Mouse (Mus musculus): ENCODE measurements around the gene Pknox2. TPM values are rescaled to one million over a fixed set of nuclear protein-coding genes. Genes with fewer than 3 reads are reported as not detected.
A peak's percentile ranks its signal among the peaks of the same experiment; 100 is the strongest.

Pknox2 gene
- 13.2 and 14.9 TPM in 2 replicates for polyA plus RNA-seq (2014; fragmentation: Nextera tagmentation; extraction: Ambion mirVana)

DNA sequence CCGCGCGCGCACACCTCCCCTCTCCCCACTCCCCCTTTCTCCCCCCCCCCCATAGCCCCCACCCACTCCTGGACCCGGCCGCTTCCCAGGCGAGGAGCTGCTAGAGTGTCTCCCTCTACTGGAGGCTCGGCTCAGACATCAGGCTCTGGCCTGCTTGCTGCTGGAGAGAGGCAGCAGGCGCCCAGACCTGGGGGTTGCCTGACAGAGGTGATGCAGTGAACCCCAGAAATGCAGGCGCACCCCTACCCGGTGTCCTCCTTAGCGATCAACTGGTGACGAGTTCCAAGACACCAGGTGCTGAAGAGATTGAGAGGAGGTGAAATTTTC, at the start of gene Pknox2:
TSS of gene Pknox2 (minus strand) at position 49 of the 327 bp plus-strand sequence.
- H3K36me3 ChIP-seq (replicated peaks; ENCODE audit: control insufficient read depth, insufficient read depth, low read depth, low read length): no peaks in the 10 kb centered on the region
- peak; percentile 77 for ATAC-seq (replicated peaks; ENCODE audit: insufficient number of reproducible peaks, low FRiP score, low TSS enrichment, low read depth)

GRCm38 (mm10) chr9:37188024-37188423, 40.8 kb upstream of the Pknox2 start:
- 81% methylated on average over 3 of the region's 3 CpGs for WGBS
- Histone ChIP-seq H3K9me3 (replicated peaks; ENCODE audit: control insufficient read depth, low read length) (no peaks in the 10 kb centered on the region), H3K4me2 (ENCODE audit: low read depth, low read length) (no peak overlapping the region), H3K27ac (replicated peaks; ENCODE audit: low read depth, low read length) (no peak overlapping the region), H3K4me3 (ENCODE audit: low read depth, low read length) (no peak overlapping the region), H3K4me1 (ENCODE audit: control insufficient read depth, insufficient read depth, low read length) (no peaks in the 10 kb centered on the region), H3K27me3 (ENCODE audit: control insufficient read depth, insufficient read depth, low read length) (no peaks in the 10 kb centered on the region), H3K9ac (replicated peaks; ENCODE audit: low read length) (no peak overlapping the region), H3K36me3 (replicated peaks; ENCODE audit: control insufficient read depth, insufficient read depth, low read depth, low read length) (no peaks in the 10 kb centered on the region)
- no peak for ATAC-seq (replicated peaks; ENCODE audit: insufficient number of reproducible peaks, low FRiP score, low TSS enrichment, low read depth)
- DNase-seq (ENCODE audit: low spot score): no peak

More for the DNA sequence above, at the start of gene Pknox2:
- Histone ChIP-seq H3K4me2 (ENCODE audit: low read depth, low read length) (peak within 1 kb of the TSS; percentile 88), H3K27me3 (ENCODE audit: control insufficient read depth, insufficient read depth, low read length) (no peaks in the 10 kb centered on the region), H3K4me3 (ENCODE audit: low read depth, low read length) (peak within 1 kb of the TSS; percentile 90), H3K27ac (replicated peaks; ENCODE audit: low read depth, low read length) (peak within 1 kb of the TSS; percentile 97), H3K9me3 (replicated peaks; ENCODE audit: control insufficient read depth, low read length) (no peaks in the 10 kb centered on the region), H3K4me1 (ENCODE audit: control insufficient read depth, insufficient read depth, low read length) (no peaks in the 10 kb centered on the region; the same call in 1 of the 2 replicates), H3K9ac (replicated peaks; ENCODE audit: low read length) (peak within 1 kb of the TSS; percentile 99)
- DNase-seq (ENCODE audit: low spot score): peak; percentile 91
- WGBS: under 1% methylated on average over 9 of the region's 13 CpGs

DNA sequence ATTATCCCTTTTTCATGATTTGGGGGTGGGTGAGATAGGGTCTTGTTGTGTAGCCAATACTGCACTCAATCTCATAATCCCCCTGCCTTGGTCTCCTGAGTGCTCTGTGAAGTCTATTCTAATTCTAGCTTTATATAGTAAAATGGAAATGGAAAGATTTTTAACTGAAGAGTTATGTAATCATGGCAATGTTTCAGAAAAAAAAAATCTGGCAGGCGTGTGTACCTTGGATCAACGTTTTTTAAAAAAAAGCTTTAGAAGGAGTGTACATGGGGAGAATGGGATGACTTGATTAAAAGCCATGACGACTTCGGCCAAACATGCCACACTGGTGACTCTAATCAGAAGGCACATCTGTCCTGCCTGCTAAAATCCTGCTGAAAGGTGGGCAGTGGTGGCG, 40.2 kb upstream of the Pknox2 start:
- Histone ChIP-seq H3K4me3 (ENCODE audit: low read depth, low read length) (no peak overlapping the region), H3K27me3 (ENCODE audit: control insufficient read depth, insufficient read depth, low read length) (no peaks in the 10 kb centered on the region), H3K9me3 (replicated peaks; ENCODE audit: control insufficient read depth, low read length) (no peaks in the 10 kb centered on the region), H3K4me2 (ENCODE audit: low read depth, low read length) (no peak overlapping the region), H3K36me3 (replicated peaks; ENCODE audit: control insufficient read depth, insufficient read depth, low read depth, low read length) (no peaks in the 10 kb centered on the region), H3K9ac (replicated peaks; ENCODE audit: low read length) (no peak overlapping the region), H3K4me1 (ENCODE audit: control insufficient read depth, insufficient read depth, low read length) (no peaks in the 10 kb centered on the region), H3K27ac (replicated peaks; ENCODE audit: low read depth, low read length) (no peak overlapping the region)
- DNase-seq (ENCODE audit: low spot score): no peak
- 85% methylated on average over 5 of the region's 5 CpGs for WGBS
- no peak for ATAC-seq (replicated peaks; ENCODE audit: insufficient number of reproducible peaks, low FRiP score, low TSS enrichment, low read depth)

- Histone ChIP-seq H3K4me1 (ENCODE audit: control insufficient read depth, insufficient read depth, low read length) (no peaks in the 10 kb centered on the region), H3K36me3 (replicated peaks; ENCODE audit: control insufficient read depth, insufficient read depth, low read depth, low read length) (no peaks in the 10 kb centered on the region), H3K27me3 (ENCODE audit: control insufficient read depth, insufficient read depth, low read length) (no peaks in the 10 kb centered on the region), H3K27ac (replicated peaks; ENCODE audit: low read depth, low read length) (no peak overlapping the region), H3K9ac (replicated peaks; ENCODE audit: low read length) (no peak overlapping the region), H3K4me2 (ENCODE audit: low read depth, low read length) (no peak overlapping the region), H3K9me3 (replicated peaks; ENCODE audit: control insufficient read depth, low read length) (no peaks in the 10 kb centered on the region), H3K4me3 (ENCODE audit: low read depth, low read length) (no peak overlapping the region)
- WGBS: 80% methylated on average over 2 of the region's 2 CpGs
- no peak for ATAC-seq (replicated peaks; ENCODE audit: insufficient number of reproducible peaks, low FRiP score, low TSS enrichment, low read depth)
- no peak for DNase-seq (ENCODE audit: low spot score)
Observed at GRCm38 (mm10) chr9:37183176-37183575, 36.0 kb upstream of the Pknox2 start.

DNA sequence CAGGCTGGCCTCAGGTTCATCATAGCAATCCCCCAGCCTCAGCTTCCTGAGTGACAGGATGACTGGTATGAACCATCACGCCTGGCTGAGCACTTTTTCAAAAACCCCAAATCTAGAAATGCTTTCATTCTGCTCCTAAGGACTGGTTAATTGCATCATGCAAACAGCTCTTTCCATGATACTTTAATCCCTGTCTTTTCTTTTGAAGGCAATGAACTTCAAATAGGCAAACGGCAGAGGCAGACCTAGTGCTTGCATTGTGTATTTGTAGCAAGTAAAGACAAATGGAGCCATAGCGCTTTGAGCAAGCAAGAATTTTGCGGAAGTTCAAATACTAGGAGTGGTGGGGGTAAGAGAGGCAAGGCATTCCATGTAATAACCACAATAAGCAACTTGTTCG, 34.4 kb upstream of the Pknox2 start:
- 72% methylated on average over 5 of the region's 5 CpGs for WGBS
- no peak overlapping the region for H3K27ac ChIP-seq (replicated peaks; ENCODE audit: low read depth, low read length)
- no peaks in the 10 kb centered on the region for H3K9me3 ChIP-seq (replicated peaks; ENCODE audit: control insufficient read depth, low read length)
- no peak for DNase-seq (ENCODE audit: low spot score)
- H3K9ac ChIP-seq (replicated peaks; ENCODE audit: low read length): no peak overlapping the region
- H3K4me2 ChIP-seq (ENCODE audit: low read depth, low read length): no peak overlapping the region
- H3K36me3 ChIP-seq (replicated peaks; ENCODE audit: control insufficient read depth, insufficient read depth, low read depth, low read length): no peaks in the 10 kb centered on the region
- H3K27me3 ChIP-seq (ENCODE audit: control insufficient read depth, insufficient read depth, low read length): no peaks in the 10 kb centered on the region
- H3K4me3 ChIP-seq (ENCODE audit: low read depth, low read length): no peak overlapping the region
- no peaks in the 10 kb centered on the region for H3K4me1 ChIP-seq (ENCODE audit: control insufficient read depth, insufficient read depth, low read length)
- no peak for ATAC-seq (replicated peaks; ENCODE audit: insufficient number of reproducible peaks, low FRiP score, low TSS enrichment, low read depth)

DNA sequence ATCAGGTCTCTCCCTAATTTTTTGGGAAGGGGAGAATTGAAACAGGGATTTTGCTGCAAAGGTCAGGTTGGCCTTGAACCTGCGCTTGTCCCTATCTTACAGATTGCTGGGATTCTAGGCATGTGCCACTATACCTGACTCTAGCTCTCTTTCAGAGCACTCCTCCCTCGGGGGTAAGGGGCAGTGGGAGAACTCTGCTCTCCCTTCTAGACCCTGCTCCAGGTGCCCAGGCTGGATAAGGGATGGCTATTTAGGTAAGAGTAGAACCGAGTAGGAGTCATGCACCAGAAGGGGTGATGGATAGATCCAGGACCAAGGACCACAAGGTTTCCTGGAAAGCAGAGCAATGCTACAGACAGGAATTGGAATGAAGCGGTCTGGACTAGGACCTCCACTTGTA, 32.4 kb upstream of the Pknox2 start:
- no peaks in the 10 kb centered on the region for H3K9me3 ChIP-seq (replicated peaks; ENCODE audit: control insufficient read depth, low read length)
- DNase-seq (ENCODE audit: low spot score) (no peak), ATAC-seq (replicated peaks; ENCODE audit: insufficient number of reproducible peaks, low FRiP score, low TSS enrichment, low read depth) (no peak)
- no peaks in the 10 kb centered on the region for H3K36me3 ChIP-seq (replicated peaks; ENCODE audit: control insufficient read depth, insufficient read depth, low read depth, low read length)
- no peaks in the 10 kb centered on the region for H3K4me1 ChIP-seq (ENCODE audit: control insufficient read depth, insufficient read depth, low read length)
- 89% methylated on average over 4 of the region's 4 CpGs for WGBS
- no peak overlapping the region for H3K4me2 ChIP-seq (ENCODE audit: low read depth, low read length)
- H3K9ac ChIP-seq (replicated peaks; ENCODE audit: low read length): no peak overlapping the region
- no peak overlapping the region for H3K27ac ChIP-seq (replicated peaks; ENCODE audit: low read depth, low read length)
- H3K27me3 ChIP-seq (ENCODE audit: control insufficient read depth, insufficient read depth, low read length): no peaks in the 10 kb centered on the region
- no peak overlapping the region for H3K4me3 ChIP-seq (ENCODE audit: low read depth, low read length)

DNA sequence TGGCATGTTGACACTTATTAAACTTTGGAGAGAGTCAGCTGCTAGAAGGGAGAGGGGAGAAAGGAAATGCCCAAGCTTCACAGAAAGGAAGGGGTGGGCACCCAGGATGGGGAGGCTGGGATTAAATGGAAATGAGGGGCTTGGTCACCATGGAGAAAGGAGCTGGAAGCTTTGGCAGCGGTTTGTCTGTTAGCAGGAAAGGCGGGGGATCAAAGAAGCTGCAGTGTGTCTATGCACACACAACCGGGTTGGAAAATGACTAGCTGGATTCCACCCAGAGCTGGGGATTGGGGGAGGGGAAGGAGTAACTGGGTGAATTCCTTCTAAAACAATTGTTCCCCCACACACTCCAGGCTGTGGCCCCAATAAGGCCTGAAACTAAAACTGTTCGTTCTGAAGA, 31.7 kb upstream of the Pknox2 start:
- no peak overlapping the region for H3K4me2 ChIP-seq (ENCODE audit: low read depth, low read length)
- H3K27ac ChIP-seq (replicated peaks; ENCODE audit: low read depth, low read length): no peak overlapping the region
- ATAC-seq (replicated peaks; ENCODE audit: insufficient number of reproducible peaks, low FRiP score, low TSS enrichment, low read depth): no peak

DNA sequence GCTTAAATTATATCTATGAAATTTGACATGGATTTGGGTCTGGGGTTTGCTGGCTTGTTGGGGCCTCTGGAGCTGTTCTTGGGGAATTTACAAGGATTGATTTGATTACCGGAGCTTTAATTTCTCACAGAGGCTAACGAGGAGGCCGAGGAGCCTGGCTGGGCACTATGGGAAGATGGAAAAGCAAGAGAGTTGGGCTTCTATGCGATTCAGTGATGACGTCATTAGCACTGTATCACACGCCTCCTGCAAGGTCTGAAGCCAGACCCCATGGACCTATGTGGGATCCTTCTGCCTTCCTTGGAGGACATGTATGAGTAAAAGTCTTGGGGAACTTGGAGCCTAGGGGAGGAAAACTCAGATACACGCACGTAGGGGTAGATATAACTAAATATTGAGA, 30.3 kb upstream of the Pknox2 start:
- DNase-seq (ENCODE audit: low spot score) (no peak), ATAC-seq (replicated peaks; ENCODE audit: insufficient number of reproducible peaks, low FRiP score, low TSS enrichment, low read depth) (no peak)
- Histone ChIP-seq H3K36me3 (replicated peaks; ENCODE audit: control insufficient read depth, insufficient read depth, low read depth, low read length) (no peaks in the 10 kb centered on the region), H3K9me3 (replicated peaks; ENCODE audit: control insufficient read depth, low read length) (no peaks in the 10 kb centered on the region), H3K27ac (replicated peaks; ENCODE audit: low read depth, low read length) (no peak overlapping the region), H3K4me2 (ENCODE audit: low read depth, low read length) (no peak overlapping the region), H3K27me3 (ENCODE audit: control insufficient read depth, insufficient read depth, low read length) (no peaks in the 10 kb centered on the region), H3K9ac (replicated peaks; ENCODE audit: low read length) (no peak overlapping the region), H3K4me3 (ENCODE audit: low read depth, low read length) (no peak overlapping the region), H3K4me1 (ENCODE audit: control insufficient read depth, insufficient read depth, low read length) (peaks cover 2% of the 10 kb centered on the region; the same call in 1 of the 2 replicates)
- WGBS: 45% methylated on average over 8 of the region's 8 CpGs

More for the DNA sequence above, 31.7 kb upstream of the Pknox2 start:
- H3K4me3 ChIP-seq (ENCODE audit: low read depth, low read length): no peak overlapping the region
- H3K9me3 ChIP-seq (replicated peaks; ENCODE audit: control insufficient read depth, low read length): no peaks in the 10 kb centered on the region
- WGBS: 27% methylated on average over 4 of the region's 4 CpGs
- H3K9ac ChIP-seq (replicated peaks; ENCODE audit: low read length): no peak overlapping the region
- H3K36me3 ChIP-seq (replicated peaks; ENCODE audit: control insufficient read depth, insufficient read depth, low read depth, low read length): no peaks in the 10 kb centered on the region
- DNase-seq (ENCODE audit: low spot score): no peak
- no peaks in the 10 kb centered on the region for H3K27me3 ChIP-seq (ENCODE audit: control insufficient read depth, insufficient read depth, low read length)
- H3K4me1 ChIP-seq (ENCODE audit: control insufficient read depth, insufficient read depth, low read length): no peaks in the 10 kb centered on the region
